Mouse (Mus musculus) CD8-positive naive resting alpha-beta T cell, adult 57 days (primary cell): ENCODE measurements around the gene Gm20852. TPM values are rescaled to one million over a fixed set of nuclear protein-coding genes. Genes with fewer than 3 reads are reported as not detected.

Source experiments
- total RNA-seq: library from RNA; stranded (reverse); gene quantifications from one replicate; pipeline ENCODE4 v1.2.4, GENCODE M21; 2023

Gm20852 gene
- not detected for total RNA-seq

DNA sequence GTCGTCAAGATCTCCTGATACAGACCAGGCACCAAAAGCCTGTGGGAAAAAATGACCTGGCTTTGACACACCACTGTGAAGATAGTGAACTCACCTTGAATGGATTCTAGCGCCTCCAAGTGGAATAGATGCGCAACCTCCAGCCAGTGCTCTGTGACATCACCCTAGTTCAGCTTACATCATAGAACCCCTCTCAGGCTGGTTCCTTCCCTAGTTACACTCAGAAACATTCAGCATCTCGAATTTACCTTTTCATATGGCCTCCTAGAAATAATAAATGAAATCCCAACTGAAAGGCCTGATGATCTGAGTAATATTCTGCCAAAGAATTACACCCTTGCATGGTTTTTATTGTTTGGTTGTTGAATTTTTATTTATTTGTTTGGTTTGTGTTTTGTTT lies at the start of gene Gm20852:
Gene Gm20852, minus strand, starts transcription at position 101 of the 400 bp plus-strand sequence.

